Mouse (Mus musculus) cerebellum, adult 11 months (tissue): ENCODE measurements around the gene Plin1.

Experiments
- DNase-seq: peaks from one replicate; pipeline ENCODE4 v3.0.0; 2022

Plin1 gene

GRCm38 (mm10) chr7:79732622-79733021 is at the start of gene Plin1:
TSS of gene Plin1 (minus strand) at chr7:79732903.
- DNase-seq: no peak

- no peak for DNase-seq
Observed at GRCm38 (mm10) chr7:79782516-79782855, 49.8 kb upstream of the Plin1 start.

- DNase-seq: no peak
Observed at GRCm38 (mm10) chr7:79781826-79782515, 49.3 kb upstream of the Plin1 start.

- DNase-seq: peak; percentile 43
Observed at GRCm38 (mm10) chr7:79780647-79781626, 48.2 kb upstream of the Plin1 start.

GRCm38 (mm10) chr7:79771561-79772512 is 39.1 kb upstream of the Plin1 start:
- DNase-seq: no peak

- no peak for DNase-seq
Observed at GRCm38 (mm10) chr7:79769664-79770063, 37.0 kb upstream of the Plin1 start.

GRCm38 (mm10) chr7:79765991-79766390 is 33.3 kb upstream of the Plin1 start:
- DNase-seq: no peak

- no peak for DNase-seq
Observed at GRCm38 (mm10) chr7:79762106-79762505, 29.4 kb upstream of the Plin1 start.

GRCm38 (mm10) chr7:79761124-79761876 is 28.6 kb upstream of the Plin1 start:
- no peak for DNase-seq

- DNase-seq: no peak
Observed at GRCm38 (mm10) chr7:79759766-79760165, 27.1 kb upstream of the Plin1 start.

GRCm38 (mm10) chr7:79758176-79758575 is 25.5 kb upstream of the Plin1 start:
- no peak for DNase-seq

GRCm38 (mm10) chr7:79756334-79756733 is 23.6 kb upstream of the Plin1 start:
- DNase-seq: no peak

- DNase-seq: no peak
Observed at GRCm38 (mm10) chr7:79749511-79749910, 16.8 kb upstream of the Plin1 start.

GRCm38 (mm10) chr7:79747659-79748058 is 15.0 kb upstream of the Plin1 start:
- no peak for DNase-seq

GRCm38 (mm10) chr7:79744585-79744984 is 11.9 kb upstream of the Plin1 start:
- no peak for DNase-seq

- no peak for DNase-seq
Observed at GRCm38 (mm10) chr7:79744051-79744450, 11.3 kb upstream of the Plin1 start.

GRCm38 (mm10) chr7:79742659-79743536 is 10.2 kb upstream of the Plin1 start, which contains the start of the genes Pex11a and Wdr93:
TSS of gene Pex11a (minus strand) at chr7:79743131.
TSS of gene Wdr93 (plus strand) at chr7:79743163.
- DNase-seq: peak; percentile 62

- DNase-seq: no peak
Observed at GRCm38 (mm10) chr7:79742277-79742658, 9.6 kb upstream of the Plin1 start.

- DNase-seq: no peak
Observed at GRCm38 (mm10) chr7:79740279-79740678, 7.6 kb upstream of the Plin1 start.

- DNase-seq: no peak
Observed at GRCm38 (mm10) chr7:79738913-79739312, 6.2 kb upstream of the Plin1 start.

GRCm38 (mm10) chr7:79736511-79736910 is 3.8 kb upstream of the Plin1 start:
- no peak for DNase-seq
